Mouse (Mus musculus): ENCODE data around the gene Fbxo46.

DNA sequence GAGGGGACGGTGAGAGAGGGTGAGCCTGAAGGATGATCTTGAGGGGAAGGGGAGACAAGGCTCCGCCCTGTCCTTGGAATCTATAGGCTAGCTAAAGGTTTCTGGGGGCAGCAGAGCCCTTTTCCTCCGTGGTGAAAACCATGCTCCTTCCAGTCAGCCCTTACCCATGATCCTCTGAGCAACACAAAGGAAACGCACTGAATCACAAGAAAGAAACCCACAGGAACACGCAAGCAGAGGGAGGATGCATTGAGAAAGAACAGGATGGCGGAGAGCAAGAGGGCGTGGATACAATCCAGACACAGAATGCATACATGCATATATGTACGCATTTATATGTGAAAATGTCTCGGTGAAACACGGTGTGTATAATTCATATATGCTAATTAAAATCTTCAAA lies 49.8 kb downstream of the Fbxo46 start:
- TF ChIP-seq CTCF (IDR thresholded peaks at IDR 0.05; ENCODE audit: borderline replicate concordance, control insufficient read depth, extremely low read depth, insufficient read depth, low read length, poor library complexity) = no peak
- no peak for TF ChIP-seq POLR2A (IDR thresholded peaks at IDR 0.05; ENCODE audit: control insufficient read depth, extremely low read depth, insufficient read depth, low read length, poor library complexity)
